Mouse (Mus musculus): ENCODE data around the gene Msi1.
"Not testable (repeated sequence)": the region's sequence is repeated elsewhere in the genome, so short reads cannot be mapped to it uniquely, and the experiment has no call there.

The Msi1 gene

GRCm38 (mm10) chr5:115434280-115434852 is 5.0 kb downstream of the Msi1 start:
- DNase-seq (ENCODE audit: low spot score), result no peak

- DNase-seq (ENCODE audit: low spot score), result no peak
These were observed 5.7 kb downstream of the Msi1 start for GRCm38 (mm10) chr5:115434853-115435754.

GRCm38 (mm10) chr5:115435755-115436379 is 6.5 kb downstream of the Msi1 start:
- DNase-seq (ENCODE audit: low spot score), result no peak

GRCm38 (mm10) chr5:115436421-115437124 is 7.2 kb downstream of the Msi1 start:
- DNase-seq (ENCODE audit: low spot score), result peak; percentile 73

- DNase-seq (ENCODE audit: low spot score), result no peak
These were observed 8.0 kb downstream of the Msi1 start for GRCm38 (mm10) chr5:115437242-115437944.

GRCm38 (mm10) chr5:115437945-115438315 is 8.5 kb downstream of the Msi1 start:
- DNase-seq (ENCODE audit: low spot score), result no peak

GRCm38 (mm10) chr5:115438667-115439066 is 9.3 kb downstream of the Msi1 start:
- no peak for DNase-seq (ENCODE audit: low spot score)

- peak; percentile 58 for DNase-seq (ENCODE audit: low spot score)
These were observed 11.9 kb downstream of the Msi1 start for GRCm38 (mm10) chr5:115441205-115441849.

GRCm38 (mm10) chr5:115442663-115443062 is 13.3 kb downstream of the Msi1 start:
- DNase-seq (ENCODE audit: low spot score), result not testable (repeated sequence)

- no peak for DNase-seq (ENCODE audit: low spot score)
These were observed 14.7 kb downstream of the Msi1 start for GRCm38 (mm10) chr5:115444130-115444529.

- DNase-seq (ENCODE audit: low spot score), result no peak
These were observed 17.7 kb downstream of the Msi1 start for GRCm38 (mm10) chr5:115447108-115447507.

- DNase-seq (ENCODE audit: low spot score), result no peak
These were observed 19.8 kb downstream of the Msi1 start for GRCm38 (mm10) chr5:115449247-115449646.

GRCm38 (mm10) chr5:115450410-115451317 is 21.3 kb downstream of the Msi1 start:
- DNase-seq (ENCODE audit: low spot score), result no peak

- no peak for DNase-seq (ENCODE audit: low spot score)
These were observed 25.2 kb downstream of the Msi1 start for GRCm38 (mm10) chr5:115454422-115455090.

- DNase-seq (ENCODE audit: low spot score), result no peak
These were observed 26.4 kb downstream of the Msi1 start for GRCm38 (mm10) chr5:115455838-115456237.

- DNase-seq (ENCODE audit: low spot score), result no peak
These were observed 29.5 kb downstream of the Msi1 start for GRCm38 (mm10) chr5:115458918-115459317.

GRCm38 (mm10) chr5:115464408-115465115 is 35.2 kb downstream of the Msi1 start:
- DNase-seq (ENCODE audit: low spot score), result no peak

GRCm38 (mm10) chr5:115465642-115466420 is 36.4 kb downstream of the Msi1 start, which contains the start of gene Pla2g1b:
Pla2g1b (plus strand) TSS chr5:115466262.
- DNase-seq (ENCODE audit: low spot score), result no peak

Measured in ovary, adult 18-20 months (tissue).